Mouse (Mus musculus) heart, postnatal 0 days (tissue): ENCODE data around the gene Avp. TPM values are rescaled to one million over a fixed set of nuclear protein-coding genes. Genes with fewer than 3 reads are reported as not detected.

Experiments
- ATAC-seq: fragments of 200-750 bp; cut with Nextera tagmentation; 2 replicates; pipeline ENCODE4 v1.8.0; 2017; ENCODE audit warnings: low read depth, moderate number of reproducible peaks, moderate library complexity; ENCODE audit not compliant: insufficient read depth
- DNase-seq: peaks from one replicate; pipeline ENCODE4 v3.0.0-alpha.2; 2016; ENCODE audit warnings: low spot score
- H3K27ac ChIP-seq: fragments of 300-500 bp; sonication (generic); 2 replicates; pipeline ENCODE4 v1.5.1; 2014; ENCODE audit warnings: low read depth, mild to moderate bottlenecking
- H3K27me3 ChIP-seq: fragments of 300-500 bp; sonication (generic); 2 replicates; pipeline ENCODE4 v1.6.1; 2014; ENCODE audit warnings: low read length, mixed read lengths; ENCODE audit not compliant: control insufficient read depth, insufficient read depth
- H3K36me3 ChIP-seq: fragments of 300-500 bp; sonication (generic); replicated peaks from 2 replicates; pipeline ENCODE4 v1.6.1; 2014; ENCODE audit warnings: low read length, mixed read lengths; ENCODE audit not compliant: control insufficient read depth, insufficient read depth
- H3K4me1 ChIP-seq: fragments of 300-500 bp; sonication (generic); 2 replicates; pipeline ENCODE4 v1.6.1; 2014; ENCODE audit warnings: antibody characterized with exemption; ENCODE audit not compliant: control insufficient read depth, insufficient read depth
- H3K4me2 ChIP-seq: fragments of 300-500 bp; sonication (generic); 2 replicates; pipeline ENCODE4 v1.6.1; 2014; ENCODE audit warnings: low read depth, mild to moderate bottlenecking, low read length, moderate library complexity
- H3K4me3 ChIP-seq: fragments of 300-500 bp; sonication (generic); 2 replicates; pipeline ENCODE4 v1.5.1; 2014; ENCODE audit warnings: low read depth, low read length
- H3K9ac ChIP-seq: fragments of 300-500 bp; sonication (generic); replicated peaks from 2 replicates; pipeline ENCODE4 v1.6.1; 2014; ENCODE audit warnings: low read depth, low read length, mixed read lengths
- H3K9me3 ChIP-seq: fragments of 300-500 bp; sonication (generic); replicated peaks from 2 replicates; pipeline ENCODE4 v1.6.1; 2016; ENCODE audit warnings: low read length; ENCODE audit not compliant: control insufficient read depth
- CTCF ChIP-seq: IDR thresholded peaks from 2 replicates; pipeline ENCODE4 v1.5.1; 2016; ENCODE audit warnings: antibody characterized with exemption, control low read depth, low read depth
- EP300 ChIP-seq: IDR thresholded peaks from 2 replicates; pipeline ENCODE4 v1.6.1; 2016; ENCODE audit warnings: antibody characterized with exemption, low read depth
- WGBS: fragments of 180-500 bp; shearing (Covaris S2); extraction: QIAGEN DNeasy Blood & Tissue Kit; methylation state at CpG from one replicate; pipeline ENCODE4 v1.1.7; 2014; 5-methylcytosine and 5-hydroxymethylcytosine counted together
- microRNA-seq: library from miRNA; unstranded; fragments of <30 nt; microRNA quantifications from one replicate; pipeline ENCODE4, GENCODE M21; 2016
- polyA plus RNA-seq: library from polyadenylated mRNA; unstranded; fragments of >200 nt; fragmentation: Nextera tagmentation; extraction: Ambion mirVana; gene quantifications from 2 replicates; pipeline ENCODE4 v1.2.1, GENCODE M21; 2015
- total RNA-seq: library from RNA; depleted of rRNA; stranded (reverse); fragments of >200 nt; gene quantifications from 2 replicates; pipeline ENCODE4 v1.2.3, GENCODE M21; 2014; ENCODE audit warnings: low replicate concordance; rRNA removed

The Avp gene
- total and polyA plus RNA-seq, 2 experiments from 2014 or later: 0.51 TPM; not detected in 1

GRCm38 (mm10) chr2:130546957-130547356 lies 35.4 kb downstream of the Avp start:
- H3K4me2 ChIP-seq: no peak overlapping the region
- no peak overlapping the region for H3K27ac ChIP-seq
- TF ChIP-seq EP300 (no peak), CTCF (no peak)
- peaks cover 93% of the 10 kb centered on the region for H3K36me3 ChIP-seq
- H3K4me1 ChIP-seq: no peaks in the 10 kb centered on the region
- no peak overlapping the region for H3K9ac ChIP-seq
- no peaks in the 10 kb centered on the region for H3K9me3 ChIP-seq
- no peaks in the 10 kb centered on the region for H3K27me3 ChIP-seq
- H3K4me3 ChIP-seq: no peak overlapping the region
- DNase-seq (peak; percentile 48), ATAC-seq (peak; percentile 86)
- 53% methylated on average over 8 of the region's 8 CpGs for WGBS

GRCm38 (mm10) chr2:130540266-130540665 lies 42.1 kb downstream of the Avp start:
- Histone ChIP-seq H3K4me1 (no peaks in the 10 kb centered on the region), H3K36me3 (peaks cover 90% of the 10 kb centered on the region), H3K4me2 (no peak overlapping the region; the same call in 1 of the 2 replicates), H3K9me3 (no peaks in the 10 kb centered on the region), H3K27ac (peak overlapping the region; percentile 20; the same call in 1 of the 2 replicates), H3K9ac (no peak overlapping the region), H3K4me3 (no peak overlapping the region), H3K27me3 (no peaks in the 10 kb centered on the region)
- DNase-seq: no peak
- TF ChIP-seq CTCF: no peak
- no peak for TF ChIP-seq EP300
- WGBS: 79% methylated on average over 9 of the region's 9 CpGs
- no peak for ATAC-seq

GRCm38 (mm10) chr2:130538876-130539546 lies 43.3 kb downstream of the Avp start:
- Histone ChIP-seq H3K4me2 (no peak overlapping the region), H3K27me3 (no peaks in the 10 kb centered on the region), H3K4me1 (no peaks in the 10 kb centered on the region), H3K9ac (no peak overlapping the region), H3K27ac (peak overlapping the region; percentile 20; the same call in 1 of the 2 replicates), H3K9me3 (no peaks in the 10 kb centered on the region), H3K4me3 (no peak overlapping the region), H3K36me3 (peaks cover 89% of the 10 kb centered on the region)
- WGBS: 87% methylated on average over 8 of the region's 8 CpGs
- TF ChIP-seq EP300 (no peak), CTCF (no peak)
- DNase-seq (no peak), ATAC-seq (no peak)

GRCm38 (mm10) chr2:130536890-130537289 lies 45.5 kb downstream of the Avp start:
- Histone ChIP-seq H3K27me3 (no peaks in the 10 kb centered on the region), H3K36me3 (peaks cover 87% of the 10 kb centered on the region), H3K4me1 (no peaks in the 10 kb centered on the region), H3K9ac (no peak overlapping the region), H3K9me3 (no peaks in the 10 kb centered on the region), H3K4me2 (no peak overlapping the region), H3K4me3 (no peak overlapping the region), H3K27ac (no peak overlapping the region)
- 68% methylated on average over 3 of the region's 3 CpGs for WGBS
- TF ChIP-seq CTCF (no peak), EP300 (no peak)
- no peak for ATAC-seq
- DNase-seq: no peak

GRCm38 (mm10) chr2:130535017-130535416 lies 47.3 kb downstream of the Avp start:
- H3K27ac ChIP-seq: no peak overlapping the region
- DNase-seq (no peak), ATAC-seq (no peak)
- no peaks in the 10 kb centered on the region for H3K9me3 ChIP-seq
- TF ChIP-seq CTCF: no peak
- no peak for TF ChIP-seq EP300
- H3K27me3 ChIP-seq: no peaks in the 10 kb centered on the region
- H3K4me1 ChIP-seq: no peaks in the 10 kb centered on the region
- H3K4me3 ChIP-seq: no peak overlapping the region
- 87% methylated on average over 6 of the region's 6 CpGs for WGBS
- H3K4me2 ChIP-seq: no peak overlapping the region
- no peak overlapping the region for H3K9ac ChIP-seq
- peaks cover 74% of the 10 kb centered on the region for H3K36me3 ChIP-seq

GRCm38 (mm10) chr2:130532201-130532600 lies 50.2 kb downstream of the Avp start:
- no peaks in the 10 kb centered on the region for H3K27me3 ChIP-seq
- H3K4me1 ChIP-seq: no peaks in the 10 kb centered on the region
- no peaks in the 10 kb centered on the region for H3K9me3 ChIP-seq
- TF ChIP-seq CTCF (no peak), EP300 (no peak)
- peaks cover 75% of the 10 kb centered on the region for H3K36me3 ChIP-seq
- no peak overlapping the region for H3K4me2 ChIP-seq
- DNase-seq (no peak), ATAC-seq (no peak)
- WGBS: 82% methylated on average over 2 of the region's 2 CpGs
- no peak overlapping the region for H3K27ac ChIP-seq
- no peak overlapping the region for H3K9ac ChIP-seq
- no peak overlapping the region for H3K4me3 ChIP-seq

Small RNAs within 50 kb of the gene (microRNA-seq; reads per million reads assigned to microRNA genes)
- not detected for gene Gm23876

Other genes starting within 250 kb of the Avp start
- 6.9 and 7.8 TPM in 2 replicates for gene Cpxm1, start 185.0 kb downstream of the Avp start, total RNA-seq
- gene Cpxm1, start 185.0 kb downstream of the Avp start, polyA plus RNA-seq: 9.5 and 11.5 TPM in 2 replicates
- gene Gm28372, start 177.3 kb downstream of the Avp start, total RNA-seq: not detected in 2 replicates
- not detected in 2 replicates for gene Gm28372, start 177.3 kb downstream of the Avp start, polyA plus RNA-seq
- gene 1700020A23Rik, start 177.3 kb downstream of the Avp start, total RNA-seq: not detected in 2 replicates
- gene 1700020A23Rik, start 177.3 kb downstream of the Avp start, polyA plus RNA-seq: not detected in 2 replicates
- gene Tmem239, start 176.1 kb downstream of the Avp start, total RNA-seq: not detected in 2 replicates
- gene Tmem239, start 176.1 kb downstream of the Avp start, polyA plus RNA-seq: not detected in 2 replicates
- gene Vps16, start 158.2 kb downstream of the Avp start, total RNA-seq: 37.9 and 46.0 TPM in 2 replicates
- 29.4 and 30.2 TPM in 2 replicates for gene Vps16, start 158.2 kb downstream of the Avp start, polyA plus RNA-seq
- 6.4 and 11.5 TPM in 2 replicates for gene Pced1a, start 157.9 kb downstream of the Avp start, total RNA-seq
- gene Pced1a, start 157.9 kb downstream of the Avp start, polyA plus RNA-seq: 2.7 and 3.4 TPM in 2 replicates
- 21.7 and 39.5 TPM in 2 replicates for gene Ptpra, start 132.3 kb downstream of the Avp start, total RNA-seq
- gene Ptpra, start 132.3 kb downstream of the Avp start, polyA plus RNA-seq: 44.2 and 44.5 TPM in 2 replicates
- gene Mrps26, start 18.8 kb downstream of the Avp start, total RNA-seq: 69.4 and 74.0 TPM in 2 replicates
- gene Mrps26, start 18.8 kb downstream of the Avp start, polyA plus RNA-seq: 86.9 and 87.7 TPM in 2 replicates
- gene Oxt, start 6.4 kb downstream of the Avp start, total RNA-seq: not detected in 2 replicates
- gene Oxt, start 6.4 kb downstream of the Avp start, polyA plus RNA-seq: not detected in 2 replicates
- gene Fastkd5, start 47.5 kb upstream of the Avp start, total RNA-seq: 8.2 and 9.8 TPM in 2 replicates
- 9.8 TPM in 2 replicates for gene Fastkd5, start 47.5 kb upstream of the Avp start, polyA plus RNA-seq
- 1.0 and 2.1 TPM in 2 replicates for gene Ubox5, start 47.5 kb upstream of the Avp start, total RNA-seq
- 4.4 and 4.5 TPM in 2 replicates for gene Ubox5, start 47.5 kb upstream of the Avp start, polyA plus RNA-seq
- 5.3 TPM in 2 replicates for gene Lzts3, start 60.2 kb upstream of the Avp start, total RNA-seq
- gene Lzts3, start 60.2 kb upstream of the Avp start, polyA plus RNA-seq: 0.77 and 0.81 TPM in 2 replicates
- gene Ddrgk1, start 82.1 kb upstream of the Avp start, total RNA-seq: 16.0 and 29.4 TPM in 2 replicates
- gene Ddrgk1, start 82.1 kb upstream of the Avp start, polyA plus RNA-seq: 61.9 and 63.7 TPM in 2 replicates
- 72.8 and 100 TPM in 2 replicates for gene Itpa, start 85.1 kb upstream of the Avp start, total RNA-seq
- 67.3 TPM in 2 replicates for gene Itpa, start 85.1 kb upstream of the Avp start, polyA plus RNA-seq
- gene Slc4a11, start 115.0 kb upstream of the Avp start, total RNA-seq: 0.99 and 1.1 TPM in 2 replicates
- gene Slc4a11, start 115.0 kb upstream of the Avp start, polyA plus RNA-seq: 0.03 and 0.07 TPM in 2 replicates